Mouse (Mus musculus) limb, embryonic 12.5 days (tissue): Measurements from ENCODE around the gene Rgs6. TPM values are rescaled to one million over a fixed set of nuclear protein-coding genes. Genes with fewer than 3 reads are reported as not detected.

Experiments
- ATAC-seq: fragments of 200-750 bp; cut with Nextera tagmentation; 2 replicates; pipeline ENCODE4 v1.8.0; 2017; ENCODE audit warnings: low read depth, moderate TSS enrichment; ENCODE audit not compliant: insufficient number of reproducible peaks, insufficient read depth, low FRiP score, low TSS enrichment
- H3K27ac ChIP-seq: fragments of 300-500 bp; sonication (generic); 2 replicates; pipeline ENCODE4 v1.5.1; 2016; ENCODE audit warnings: mild to moderate bottlenecking, moderate library complexity
- H3K27me3 ChIP-seq: fragments of 300-500 bp; sonication (generic); 2 replicates; pipeline ENCODE4 v1.6.1; 2016; ENCODE audit warnings: mild to moderate bottlenecking, moderate library complexity
- H3K36me3 ChIP-seq: fragments of 300-500 bp; sonication (generic); 2 replicates; pipeline ENCODE4 v1.6.1; 2016; ENCODE audit warnings: mild to moderate bottlenecking, moderate library complexity
- H3K4me1 ChIP-seq: fragments of 300-500 bp; sonication (generic); replicated peaks from 2 replicates; pipeline ENCODE4 v1.6.1; 2016
- H3K4me2 ChIP-seq: fragments of 300-500 bp; sonication (generic); 2 replicates; pipeline ENCODE4 v1.6.1; 2016; ENCODE audit warnings: mild to moderate bottlenecking, moderate library complexity
- H3K4me3 ChIP-seq: fragments of 300-500 bp; sonication (generic); replicated peaks from 2 replicates; pipeline ENCODE4 v1.5.1; 2016; ENCODE audit warnings: mild to moderate bottlenecking
- H3K9ac ChIP-seq: fragments of 300-500 bp; sonication (generic); replicated peaks from 2 replicates; pipeline ENCODE4 v1.6.1; 2016; ENCODE audit warnings: mild to moderate bottlenecking, moderate library complexity
- H3K9me3 ChIP-seq: fragments of 300-500 bp; sonication (generic); 2 replicates; pipeline ENCODE4 v1.6.1; 2016; ENCODE audit warnings: mild to moderate bottlenecking, moderate library complexity
- WGBS: fragments of 180-500 bp; shearing (Covaris S2); methylation state at CpG from one replicate; pipeline ENCODE4 v1.1.7; 2016; 5-methylcytosine and 5-hydroxymethylcytosine counted together
- polyA plus RNA-seq: library from polyadenylated mRNA; unstranded; fragments of >200 nt; fragmentation: Nextera tagmentation; extraction: Ambion mirVana; gene quantifications from 2 replicates; pipeline ENCODE4 v1.2.1, GENCODE M21; 2016

Gene Rgs6
- polyA plus RNA-seq, 1 experiment from 2014 or later = 0.56 TPM

GRCm38 (mm10) chr12:82922856-82923506 lies 334.9 kb downstream of the Rgs6 start:
- Histone ChIP-seq H3K4me1 (peaks cover 13% of the 10 kb centered on the region; the same call in 1 of the 2 replicates), H3K9ac (no peak overlapping the region), H3K4me3 (no peak overlapping the region), H3K27me3 (no peaks in the 10 kb centered on the region), H3K9me3 (no peaks in the 10 kb centered on the region), H3K27ac (no peak overlapping the region), H3K36me3 (no peaks in the 10 kb centered on the region), H3K4me2 (no peak overlapping the region)
- ATAC-seq = no peak
- 87% methylated on average over 4 of the region's 4 CpGs for WGBS

DNA sequence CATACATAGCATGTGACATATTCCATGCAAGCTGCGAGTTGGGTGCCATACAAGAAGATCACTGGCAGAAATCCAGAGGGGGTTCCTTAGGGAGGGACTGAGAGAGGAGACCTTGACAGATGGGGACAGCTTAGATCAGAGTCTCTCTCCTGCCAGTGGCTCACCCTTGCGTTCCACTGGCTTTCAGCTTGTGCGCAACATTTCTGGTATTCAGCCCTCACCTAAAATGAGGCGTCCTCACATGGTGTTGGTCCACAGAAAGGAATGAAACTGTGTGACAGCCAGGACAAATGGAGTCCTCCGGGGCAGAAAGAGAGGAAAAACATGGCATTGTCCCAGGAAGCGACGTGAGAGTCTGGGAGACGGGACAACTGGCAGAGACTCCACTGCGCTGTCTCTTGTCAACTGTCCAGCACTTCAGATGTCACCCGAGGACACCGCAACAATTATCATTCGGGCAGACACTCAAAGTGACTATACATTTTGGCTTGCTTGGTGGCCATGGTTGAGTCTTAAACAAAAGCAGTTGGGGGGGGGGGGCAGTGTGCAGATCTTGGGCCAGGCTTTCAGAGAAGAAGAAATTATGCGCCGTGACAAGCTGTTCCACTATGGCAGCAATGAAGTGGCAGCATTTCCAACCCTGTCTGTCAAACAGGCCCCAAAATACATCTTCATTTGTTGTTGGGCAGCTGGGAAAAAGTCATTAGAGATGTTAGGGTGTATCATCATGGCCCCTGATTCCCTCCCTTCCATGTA lies 344.8 kb downstream of the Rgs6 start:
- Histone ChIP-seq H3K4me3 (no peak overlapping the region), H3K9ac (no peak overlapping the region), H3K4me1 (peaks cover 14% of the 10 kb centered on the region), H3K9me3 (no peaks in the 10 kb centered on the region), H3K4me2 (no peak overlapping the region), H3K27ac (no peak overlapping the region), H3K36me3 (no peaks in the 10 kb centered on the region), H3K27me3 (no peaks in the 10 kb centered on the region)
- ATAC-seq = no peak
- WGBS = 88% methylated on average over 14 of the region's 14 CpGs

- no peak overlapping the region for H3K27ac ChIP-seq
- H3K36me3 ChIP-seq = no peaks in the 10 kb centered on the region
- ATAC-seq = peak; percentile 42; the same call in 1 of the 2 replicates
- no peaks in the 10 kb centered on the region for H3K27me3 ChIP-seq
- WGBS = 37% methylated on average over 6 of the region's 6 CpGs
- peaks cover 14% of the 10 kb centered on the region for H3K4me1 ChIP-seq
- H3K9ac ChIP-seq = no peak overlapping the region
- H3K9me3 ChIP-seq = no peaks in the 10 kb centered on the region
- H3K4me3 ChIP-seq = no peak overlapping the region
- no peak overlapping the region for H3K4me2 ChIP-seq
Measured at GRCm38 (mm10) chr12:82935121-82935762, 347.1 kb downstream of the Rgs6 start.

DNA sequence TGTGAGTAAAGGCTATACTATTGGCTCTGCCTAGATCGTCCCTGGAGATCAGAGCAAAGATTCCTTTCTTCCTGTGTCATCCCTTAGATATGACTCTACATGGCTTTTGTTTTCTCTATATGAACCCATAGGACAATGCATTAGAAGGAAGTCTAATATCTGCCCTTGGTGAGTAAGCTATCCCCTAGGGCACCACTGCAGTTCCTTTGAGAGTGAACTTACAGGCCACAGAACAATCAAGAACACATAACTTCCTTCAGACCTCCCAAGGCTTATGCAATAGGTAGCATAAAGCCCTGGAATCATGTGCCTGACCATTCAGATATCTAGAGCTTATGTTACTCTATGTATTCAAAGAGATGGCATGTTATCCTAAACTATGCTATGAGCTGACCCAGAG lies 347.7 kb downstream of the Rgs6 start:
- no peak overlapping the region for H3K4me2 ChIP-seq
- H3K27ac ChIP-seq = no peak overlapping the region
- WGBS = 92% methylated on average over 1 of the region's 1 CpGs
- no peak overlapping the region for H3K9ac ChIP-seq
- no peak for ATAC-seq
- H3K9me3 ChIP-seq = no peaks in the 10 kb centered on the region
- H3K4me3 ChIP-seq = no peak overlapping the region
- H3K4me1 ChIP-seq = peaks cover 14% of the 10 kb centered on the region
- no peaks in the 10 kb centered on the region for H3K36me3 ChIP-seq
- no peaks in the 10 kb centered on the region for H3K27me3 ChIP-seq

GRCm38 (mm10) chr12:82940461-82940860 lies 352.4 kb downstream of the Rgs6 start:
- Histone ChIP-seq H3K4me2 (no peak overlapping the region), H3K9me3 (no peaks in the 10 kb centered on the region), H3K4me1 (peaks cover 8% of the 10 kb centered on the region), H3K36me3 (no peaks in the 10 kb centered on the region), H3K27me3 (no peaks in the 10 kb centered on the region), H3K27ac (no peak overlapping the region), H3K9ac (no peak overlapping the region), H3K4me3 (no peak overlapping the region)
- 50% methylated on average over 4 of the region's 4 CpGs for WGBS
- ATAC-seq = no peak

DNA sequence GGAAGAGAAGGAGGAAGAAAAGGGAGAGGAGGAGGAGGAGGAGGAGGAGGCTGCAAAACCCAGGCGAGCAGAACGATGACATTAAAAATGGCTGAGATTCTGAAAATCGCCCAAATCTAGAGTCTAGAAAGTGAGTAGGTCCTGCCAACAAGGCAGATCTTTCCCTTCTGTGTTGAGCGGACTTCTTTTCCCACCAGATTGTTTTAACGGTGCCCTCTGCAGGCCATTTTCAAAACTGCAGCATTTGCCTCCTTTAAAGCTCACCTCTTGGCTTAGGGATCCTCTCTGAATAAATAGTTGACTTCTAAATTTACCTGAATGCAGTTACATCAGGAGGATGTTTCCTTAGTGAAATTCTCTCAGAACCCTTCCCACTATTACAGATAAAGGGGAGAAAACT lies 358.4 kb downstream of the Rgs6 start:
- Histone ChIP-seq H3K4me3 (no peak overlapping the region), H3K9me3 (no peaks in the 10 kb centered on the region), H3K4me2 (no peak overlapping the region), H3K27ac (no peak overlapping the region), H3K4me1 (peaks cover 3% of the 10 kb centered on the region; the same call in 1 of the 2 replicates), H3K9ac (no peak overlapping the region), H3K27me3 (0 out of 2 replicates have a peak, but pooled peaks cover 4% of the 10 kb centered on the region), H3K36me3 (no peaks in the 10 kb centered on the region)
- no peak for ATAC-seq
- 15% methylated on average over 5 of the region's 5 CpGs for WGBS

- no peak overlapping the region for H3K27ac ChIP-seq
- H3K4me1 ChIP-seq = 0 out of 2 replicates have a peak, but pooled peaks cover 7% of the 10 kb centered on the region
- H3K4me2 ChIP-seq = no peak overlapping the region
- no peak for ATAC-seq
- no peaks in the 10 kb centered on the region for H3K27me3 ChIP-seq
- WGBS = 91% methylated on average over 9 of the region's 9 CpGs
- H3K4me3 ChIP-seq = no peak overlapping the region
- no peaks in the 10 kb centered on the region for H3K36me3 ChIP-seq
- H3K9ac ChIP-seq = no peak overlapping the region
- no peaks in the 10 kb centered on the region for H3K9me3 ChIP-seq
Measured at GRCm38 (mm10) chr12:82961111-82961510, 373.0 kb downstream of the Rgs6 start.

DNA sequence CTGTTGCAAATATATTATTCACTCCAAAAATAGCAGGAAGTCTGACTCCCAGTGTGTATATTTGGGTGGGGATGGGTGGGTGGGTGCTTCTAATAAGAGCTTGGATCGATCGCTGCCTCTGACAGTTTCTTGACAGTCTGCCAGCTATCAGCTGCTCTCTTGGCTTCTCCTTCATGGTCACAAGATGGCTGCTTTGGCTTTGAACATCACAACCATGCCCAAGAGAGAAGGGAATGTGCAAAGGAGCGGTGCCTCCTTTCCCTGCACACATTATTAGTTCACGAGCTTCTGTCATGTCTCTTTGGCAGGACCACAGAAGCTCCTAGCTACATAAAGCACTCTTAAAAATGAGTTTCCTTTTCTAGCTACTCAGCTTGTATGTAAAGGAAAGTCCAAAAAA lies 373.8 kb downstream of the Rgs6 start:
- H3K27me3 ChIP-seq = no peaks in the 10 kb centered on the region
- no peak overlapping the region for H3K4me2 ChIP-seq
- H3K27ac ChIP-seq = no peak overlapping the region
- no peak overlapping the region for H3K9ac ChIP-seq
- no peaks in the 10 kb centered on the region for H3K36me3 ChIP-seq
- 0 out of 2 replicates have a peak, but pooled peaks cover 7% of the 10 kb centered on the region for H3K4me1 ChIP-seq
- no peaks in the 10 kb centered on the region for H3K9me3 ChIP-seq
- H3K4me3 ChIP-seq = no peak overlapping the region
- ATAC-seq = no peak
- 93% methylated on average over 4 of the region's 4 CpGs for WGBS

- no peaks in the 10 kb centered on the region for H3K9me3 ChIP-seq
- H3K4me1 ChIP-seq = peaks cover 4% of the 10 kb centered on the region; the same call in 1 of the 2 replicates
- no peak overlapping the region for H3K4me2 ChIP-seq
- no peaks in the 10 kb centered on the region for H3K27me3 ChIP-seq
- H3K27ac ChIP-seq = no peak overlapping the region
- H3K9ac ChIP-seq = no peak overlapping the region
- H3K36me3 ChIP-seq = no peaks in the 10 kb centered on the region
- no peak for ATAC-seq
- H3K4me3 ChIP-seq = no peak overlapping the region
- WGBS = 89% methylated on average over 4 of the region's 4 CpGs
Measured at GRCm38 (mm10) chr12:82970521-82971105, 382.5 kb downstream of the Rgs6 start.

DNA sequence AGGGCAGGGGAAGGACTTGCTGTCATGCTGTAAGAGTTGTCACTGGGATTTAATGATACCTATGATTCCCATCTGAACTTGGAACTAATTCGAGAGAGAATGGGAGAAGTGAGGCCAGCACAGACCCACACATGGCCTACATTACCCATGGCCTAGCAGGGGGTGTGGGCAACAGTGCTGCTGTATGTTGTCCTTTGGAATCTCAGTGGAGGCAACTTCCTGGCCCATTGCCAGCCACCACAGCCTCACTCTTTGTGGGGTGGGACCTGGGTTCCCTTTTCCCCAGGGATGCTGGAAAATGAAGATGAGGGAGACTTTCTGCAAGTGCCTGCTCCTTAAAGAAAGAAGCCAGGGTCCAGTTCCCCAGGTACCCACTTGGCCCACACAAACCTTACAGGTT lies 383.1 kb downstream of the Rgs6 start:
- Histone ChIP-seq H3K4me2 (no peak overlapping the region), H3K27ac (no peak overlapping the region), H3K4me3 (no peak overlapping the region), H3K9ac (no peak overlapping the region), H3K36me3 (no peaks in the 10 kb centered on the region), H3K4me1 (peaks cover 4% of the 10 kb centered on the region; the same call in 1 of the 2 replicates), H3K9me3 (no peaks in the 10 kb centered on the region), H3K27me3 (no peaks in the 10 kb centered on the region)
- no peak for ATAC-seq
- WGBS = 38% methylated on average over 1 of the region's 1 CpGs

- ATAC-seq = no peak
- no peaks in the 10 kb centered on the region for H3K27me3 ChIP-seq
- no peaks in the 10 kb centered on the region for H3K36me3 ChIP-seq
- peaks cover 4% of the 10 kb centered on the region; the same call in 1 of the 2 replicates for H3K4me1 ChIP-seq
- no peaks in the 10 kb centered on the region for H3K9me3 ChIP-seq
- no peak overlapping the region for H3K9ac ChIP-seq
- H3K4me3 ChIP-seq = no peak overlapping the region
- no peak overlapping the region for H3K4me2 ChIP-seq
- no peak overlapping the region for H3K27ac ChIP-seq
Measured at GRCm38 (mm10) chr12:82972661-82973060, 384.6 kb downstream of the Rgs6 start.
